Mouse (Mus musculus) stomach, embryonic 16.5 days (tissue): ENCODE data around the gene 4933417A18Rik. TPM values are rescaled to one million over a fixed set of nuclear protein-coding genes. Genes with fewer than 3 reads are reported as not detected.

Experiments
- ATAC-seq: fragments of 200-750 bp; cut with Nextera tagmentation; 2 replicates; pipeline ENCODE4 v1.8.0; 2017; ENCODE audit warnings: moderate number of reproducible peaks, moderate TSS enrichment; ENCODE audit not compliant: insufficient read depth, low FRiP score
- H3K27ac ChIP-seq: fragments of 300-500 bp; sonication (generic); 2 replicates; pipeline ENCODE4 v1.5.1; 2014; ENCODE audit warnings: low read length
- H3K27me3 ChIP-seq: fragments of 300-500 bp; sonication (generic); 2 replicates; pipeline ENCODE4 v1.6.1; 2014; ENCODE audit warnings: low read length, control low read depth, mixed read lengths; ENCODE audit not compliant: control insufficient read depth, insufficient read depth
- H3K36me3 ChIP-seq: fragments of 300-500 bp; sonication (generic); 2 replicates; pipeline ENCODE4 v1.6.1; 2014; ENCODE audit warnings: low read length; ENCODE audit not compliant: control insufficient read depth, insufficient read depth
- H3K4me1 ChIP-seq: fragments of 300-500 bp; sonication (generic); 2 replicates; pipeline ENCODE4 v1.6.1; 2014; ENCODE audit warnings: low read length, control low read depth, mixed read lengths; ENCODE audit not compliant: control insufficient read depth, insufficient read depth
- H3K4me2 ChIP-seq: fragments of 300-500 bp; sonication (generic); 2 replicates; pipeline ENCODE4 v1.6.1; 2014; ENCODE audit warnings: low read depth, low read length, mixed read lengths
- H3K4me3 ChIP-seq: fragments of 300-500 bp; sonication (generic); replicated peaks from 2 replicates; pipeline ENCODE4 v1.5.1; 2014; ENCODE audit warnings: mild to moderate bottlenecking, low read length
- H3K9ac ChIP-seq: fragments of 300-500 bp; sonication (generic); 2 replicates; pipeline ENCODE4 v1.6.1; 2014; ENCODE audit warnings: low read length
- H3K9me3 ChIP-seq: fragments of 300-500 bp; sonication (generic); replicated peaks from 2 replicates; pipeline ENCODE4 v1.6.1; 2016; ENCODE audit warnings: low read length, control low read depth; ENCODE audit not compliant: control insufficient read depth
- WGBS: fragments of 180-500 bp; shearing (Covaris S2); extraction: QIAGEN DNeasy Blood & Tissue Kit; methylation state at CpG from one replicate; pipeline ENCODE4 v1.1.7; 2014; 5-methylcytosine and 5-hydroxymethylcytosine counted together
- polyA plus RNA-seq: library from polyadenylated mRNA; unstranded; fragments of >200 nt; fragmentation: Nextera tagmentation; extraction: Ambion mirVana; gene quantifications from 2 replicates; pipeline ENCODE4 v1.2.1, GENCODE M21; 2015

Gene 4933417A18Rik
- polyA plus RNA-seq, 1 experiment from 2014 or later = not detected

- no peak for ATAC-seq
- 62% methylated on average over 4 of the region's 4 CpGs for WGBS
- no peak overlapping the region for H3K27ac ChIP-seq
- no peak overlapping the region for H3K4me2 ChIP-seq
- H3K4me1 ChIP-seq = peaks cover 6% of the 10 kb centered on the region
- no peaks in the 10 kb centered on the region for H3K9me3 ChIP-seq
- H3K27me3 ChIP-seq = no peaks in the 10 kb centered on the region
- H3K36me3 ChIP-seq = peaks cover 5% of the 10 kb centered on the region; the same call in 1 of the 2 replicates
- no peak overlapping the region for H3K4me3 ChIP-seq
- no peak overlapping the region for H3K9ac ChIP-seq
Observed at GRCm38 (mm10) chr13:34991581-34992273, 67.5 kb downstream of the 4933417A18Rik start.

GRCm38 (mm10) chr13:34993085-34993484, 68.9 kb downstream of the 4933417A18Rik start:
- Histone ChIP-seq H3K4me3 (peak overlapping the region; percentile 53), H3K9ac (peak overlapping the region; percentile 81), H3K4me2 (peak overlapping the region; percentile 56), H3K4me1 (peaks cover 6% of the 10 kb centered on the region), H3K27me3 (no peaks in the 10 kb centered on the region), H3K27ac (peak overlapping the region; percentile 76), H3K36me3 (peaks cover 5% of the 10 kb centered on the region; the same call in 1 of the 2 replicates), H3K9me3 (no peaks in the 10 kb centered on the region)
- 62% methylated on average over 4 of the region's 4 CpGs for WGBS
- no peak for ATAC-seq

GRCm38 (mm10) chr13:34993595-34993982, 69.4 kb downstream of the 4933417A18Rik start:
- no peaks in the 10 kb centered on the region for H3K27me3 ChIP-seq
- H3K9me3 ChIP-seq = 0 out of 2 replicates have a peak, but pooled peaks cover under 1% of the 10 kb centered on the region
- H3K4me2 ChIP-seq = peak overlapping the region; percentile 56
- ATAC-seq = peak; percentile 52
- peaks cover 3% of the 10 kb centered on the region; the same call in 1 of the 2 replicates for H3K36me3 ChIP-seq
- H3K9ac ChIP-seq = peak overlapping the region; percentile 81
- WGBS = under 1% methylated on average over 22 of the region's 22 CpGs
- H3K4me1 ChIP-seq = peaks cover 6% of the 10 kb centered on the region
- peak overlapping the region; percentile 53 for H3K4me3 ChIP-seq
- H3K27ac ChIP-seq = peak overlapping the region; percentile 76

- Histone ChIP-seq H3K36me3 (no peaks in the 10 kb centered on the region), H3K4me1 (peaks cover 6% of the 10 kb centered on the region), H3K27me3 (no peaks in the 10 kb centered on the region), H3K4me2 (peak overlapping the region; percentile 56), H3K4me3 (peak overlapping the region; percentile 53), H3K9me3 (0 out of 2 replicates have a peak, but pooled peaks cover 2% of the 10 kb centered on the region), H3K27ac (peak overlapping the region; percentile 76), H3K9ac (peak overlapping the region; percentile 81)
- peak; percentile 97 for ATAC-seq
- under 1% methylated on average over 33 of the region's 33 CpGs for WGBS
Observed at GRCm38 (mm10) chr13:34993983-34994811, 70.0 kb downstream of the 4933417A18Rik start.

GRCm38 (mm10) chr13:34995925-34996324, 71.7 kb downstream of the 4933417A18Rik start:
- no peak for ATAC-seq
- H3K27ac ChIP-seq = no peak overlapping the region
- no peaks in the 10 kb centered on the region for H3K27me3 ChIP-seq
- no peaks in the 10 kb centered on the region for H3K36me3 ChIP-seq
- no peak overlapping the region for H3K9ac ChIP-seq
- 0 out of 2 replicates have a peak, but pooled peaks cover 2% of the 10 kb centered on the region for H3K9me3 ChIP-seq
- no peak overlapping the region for H3K4me2 ChIP-seq
- no peak overlapping the region for H3K4me3 ChIP-seq
- peaks cover 6% of the 10 kb centered on the region for H3K4me1 ChIP-seq
- WGBS = 42% methylated on average over 2 of the region's 2 CpGs

Other genes starting within 250 kb of the 4933417A18Rik start
- gene Fam50b, start 189.6 kb upstream of the 4933417A18Rik start, polyA plus RNA-seq = not detected in 2 replicates
- 65.7 and 74.3 TPM in 2 replicates for gene Prpf4b, start 49.1 kb upstream of the 4933417A18Rik start, polyA plus RNA-seq
- gene Fam217a, start 99 bp upstream of the 4933417A18Rik start, polyA plus RNA-seq = 1.3 and 1.4 TPM in 2 replicates
- gene Eci3, start 39.4 kb downstream of the 4933417A18Rik start, polyA plus RNA-seq = 1.3 and 1.5 TPM in 2 replicates
- 128 and 139 TPM in 2 replicates for gene Eci2, start 102.7 kb downstream of the 4933417A18Rik start, polyA plus RNA-seq